Mouse (Mus musculus): ENCODE measurements around the gene Wdr45b. TPM values are rescaled to one million over a fixed set of nuclear protein-coding genes. Genes with fewer than 3 reads are reported as not detected.

Wdr45b gene
- total and polyA plus RNA-seq, 2 experiments: 30.0 to 45.1 TPM

DNA sequence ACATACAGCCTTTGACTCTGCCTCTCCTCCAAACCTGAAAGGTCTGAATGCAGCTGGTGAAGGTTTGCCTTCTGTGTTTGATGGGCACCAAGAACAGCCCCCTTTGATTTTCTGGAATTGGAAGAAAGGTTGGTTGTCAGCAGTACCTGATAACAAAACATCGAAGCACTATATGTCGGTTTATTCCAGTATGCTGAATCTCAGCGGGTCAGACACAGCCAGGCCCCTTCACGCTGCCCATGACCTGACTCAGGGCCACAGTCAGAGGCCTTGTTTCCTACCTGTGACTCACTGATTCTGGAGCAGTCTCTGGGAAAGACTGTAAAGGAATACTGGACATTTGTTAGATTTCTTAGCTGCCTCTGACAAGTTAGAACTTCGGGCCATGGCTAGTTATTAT, 59.5 kb downstream of the Wdr45b start:
- no peak overlapping the region for H3K27ac ChIP-seq (replicated peaks; ENCODE audit: insufficient read depth, low read depth, low read length)
- TF ChIP-seq POLR2A (IDR thresholded peaks at IDR 0.05; ENCODE audit: extremely low read depth, insufficient read depth, low read length) (no peak), CTCF (IDR thresholded peaks at IDR 0.05; ENCODE audit: low read depth, low read length) (no peak)
- H3K27me3 ChIP-seq (ENCODE audit: control insufficient read depth, insufficient read depth, low read length): no peaks in the 10 kb centered on the region
- no peak overlapping the region for H3K9ac ChIP-seq (ENCODE audit: low read depth, low read length)
- no peaks in the 10 kb centered on the region for H3K4me1 ChIP-seq (ENCODE audit: control insufficient read depth, insufficient read depth, low read length)
- 95% methylated on average over 5 of the region's 5 CpGs for WGBS
- no peak overlapping the region for H3K4me3 ChIP-seq (ENCODE audit: insufficient read depth, low read depth, low read length)
- no peak for DNase-seq (ENCODE audit: extremely low read depth, low read depth, low spot score)
- H3K79me2 ChIP-seq (ENCODE audit: control insufficient read depth, insufficient read depth, low read length): no peaks in the 10 kb centered on the region; the same call in 1 of the 2 replicates
- peaks cover 51% of the 10 kb centered on the region for H3K36me3 ChIP-seq (ENCODE audit: control insufficient read depth, insufficient read depth, low read length)

DNA sequence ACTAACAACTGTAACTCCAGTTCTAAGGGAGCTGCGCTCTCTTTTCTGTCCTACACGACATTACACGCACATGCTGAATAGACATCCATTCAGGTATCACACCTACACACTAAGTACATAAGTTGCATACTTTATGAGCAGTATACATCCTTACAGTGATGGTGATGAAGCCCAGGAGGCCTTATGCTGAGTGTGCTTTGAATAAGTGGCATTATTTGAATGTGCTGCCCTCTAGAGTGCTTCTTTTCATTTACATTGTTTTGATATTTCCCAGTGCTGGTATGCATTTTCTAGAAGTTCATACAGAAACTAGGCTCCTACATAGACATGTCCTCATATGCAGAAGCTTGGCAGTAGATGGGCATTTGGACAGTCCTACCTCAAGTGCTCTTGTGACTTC, 64.4 kb downstream of the Wdr45b start:
- TF ChIP-seq CTCF (IDR thresholded peaks at IDR 0.05; ENCODE audit: low read depth, low read length) (no peak), POLR2A (IDR thresholded peaks at IDR 0.05; ENCODE audit: extremely low read depth, insufficient read depth, low read length) (no peak)

DNA sequence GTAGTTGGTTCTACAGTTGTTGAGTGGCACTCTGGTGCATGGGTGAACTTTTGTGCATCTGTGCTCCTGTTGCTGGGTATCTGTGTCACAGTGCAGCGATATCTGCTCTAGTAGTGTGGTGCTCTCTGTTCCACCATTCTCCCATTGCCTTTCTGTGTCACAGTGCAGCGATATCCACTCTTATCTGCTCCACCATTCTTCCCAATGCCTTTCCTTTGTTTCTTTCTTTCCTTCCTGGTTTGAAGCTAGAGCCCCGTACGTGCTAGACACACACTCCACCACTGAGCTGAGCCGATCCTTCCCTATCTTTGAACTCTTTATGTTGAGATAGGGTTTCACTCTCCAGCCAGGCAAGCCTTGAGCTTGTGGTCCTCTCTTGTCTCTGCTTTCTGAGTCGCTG, 71.3 kb downstream of the Wdr45b start:
- Histone ChIP-seq H3K4me1 (ENCODE audit: control insufficient read depth, insufficient read depth, low read length) (peaks cover 9% of the 10 kb centered on the region; the same call in 1 of the 2 replicates), H3K79me2 (ENCODE audit: control insufficient read depth, insufficient read depth, low read length) (peaks cover 14% of the 10 kb centered on the region), H3K9ac (ENCODE audit: low read depth, low read length) (no peak overlapping the region), H3K27ac (replicated peaks; ENCODE audit: insufficient read depth, low read depth, low read length) (no peak overlapping the region), H3K36me3 (ENCODE audit: control insufficient read depth, insufficient read depth, low read length) (peaks cover 12% of the 10 kb centered on the region), H3K27me3 (ENCODE audit: control insufficient read depth, insufficient read depth, low read length) (no peaks in the 10 kb centered on the region), H3K4me3 (ENCODE audit: insufficient read depth, low read depth, low read length) (no peak overlapping the region)
- DNase-seq (ENCODE audit: extremely low read depth, low read depth, low spot score): no peak
- no peak for TF ChIP-seq POLR2A (IDR thresholded peaks at IDR 0.05; ENCODE audit: extremely low read depth, insufficient read depth, low read length)
- no peak for TF ChIP-seq CTCF (IDR thresholded peaks at IDR 0.05; ENCODE audit: low read depth, low read length)
- 84% methylated on average over 6 of the region's 6 CpGs for WGBS

More for the DNA sequence above, 64.4 kb downstream of the Wdr45b start:
- Histone ChIP-seq H3K27me3 (ENCODE audit: control insufficient read depth, insufficient read depth, low read length) (no peaks in the 10 kb centered on the region), H3K27ac (replicated peaks; ENCODE audit: insufficient read depth, low read depth, low read length) (no peak overlapping the region), H3K4me3 (ENCODE audit: insufficient read depth, low read depth, low read length) (no peak overlapping the region), H3K36me3 (ENCODE audit: control insufficient read depth, insufficient read depth, low read length) (peaks cover 47% of the 10 kb centered on the region), H3K4me1 (ENCODE audit: control insufficient read depth, insufficient read depth, low read length) (no peaks in the 10 kb centered on the region), H3K79me2 (ENCODE audit: control insufficient read depth, insufficient read depth, low read length) (no peaks in the 10 kb centered on the region; the same call in 1 of the 2 replicates), H3K9ac (ENCODE audit: low read depth, low read length) (no peak overlapping the region)
- WGBS: 99% methylated on average over 3 of the region's 3 CpGs
- DNase-seq (ENCODE audit: extremely low read depth, low read depth, low spot score): no peak

DNA sequence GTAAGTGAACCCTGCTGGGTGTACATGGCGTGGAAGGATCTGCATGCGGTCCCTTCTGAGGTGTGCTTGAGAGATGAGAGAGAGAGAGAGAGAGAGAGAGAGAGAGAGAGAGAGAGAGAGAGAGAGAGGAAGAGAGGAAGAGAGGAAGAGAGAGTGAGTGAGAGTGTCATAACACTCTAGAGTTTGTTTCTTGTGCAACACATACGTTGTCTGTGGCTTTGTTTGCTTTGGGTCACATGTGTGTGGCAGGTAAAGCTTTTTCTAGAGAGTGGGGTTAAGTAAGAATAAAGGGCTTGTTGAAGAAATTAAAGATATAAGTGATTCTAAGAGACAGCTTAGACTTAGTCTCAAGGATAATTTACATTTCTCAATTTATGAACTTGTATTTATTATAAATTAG, 76.2 kb downstream of the Wdr45b start:
- TF ChIP-seq CTCF (IDR thresholded peaks at IDR 0.05; ENCODE audit: low read depth, low read length) (no peak), POLR2A (IDR thresholded peaks at IDR 0.05; ENCODE audit: extremely low read depth, insufficient read depth, low read length) (no peak)

DNA sequence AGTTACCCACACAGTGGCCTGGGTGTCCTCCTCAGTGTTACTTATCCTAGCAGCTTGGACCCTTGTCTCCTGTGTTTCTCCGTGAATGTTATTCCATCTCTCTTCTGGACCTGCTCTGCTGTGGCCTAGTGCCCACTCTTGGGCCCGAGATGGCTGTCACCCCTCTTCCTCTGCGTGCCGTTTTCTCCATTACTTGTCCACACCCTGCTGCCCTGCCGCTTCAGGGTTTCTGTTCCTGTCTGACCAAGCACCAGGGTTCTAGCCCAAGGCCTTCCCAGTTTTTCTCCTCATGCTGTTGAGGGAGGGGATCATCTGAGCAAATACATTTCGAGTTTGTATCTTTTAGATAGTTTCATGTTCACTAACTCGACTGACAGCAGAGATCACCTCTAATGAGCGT, 76.7 kb downstream of the Wdr45b start:
- H3K36me3 ChIP-seq (ENCODE audit: control insufficient read depth, insufficient read depth, low read length): peaks cover 2% of the 10 kb centered on the region
- peaks cover 7% of the 10 kb centered on the region; the same call in 1 of the 2 replicates for H3K4me1 ChIP-seq (ENCODE audit: control insufficient read depth, insufficient read depth, low read length)
- 86% methylated on average over 8 of the region's 8 CpGs for WGBS
- H3K27me3 ChIP-seq (ENCODE audit: control insufficient read depth, insufficient read depth, low read length): no peaks in the 10 kb centered on the region
- H3K79me2 ChIP-seq (ENCODE audit: control insufficient read depth, insufficient read depth, low read length): peaks cover 37% of the 10 kb centered on the region
- H3K9ac ChIP-seq (ENCODE audit: low read depth, low read length): no peak overlapping the region
- no peak for DNase-seq (ENCODE audit: extremely low read depth, low read depth, low spot score)
- no peak overlapping the region for H3K4me3 ChIP-seq (ENCODE audit: insufficient read depth, low read depth, low read length)
- no peak overlapping the region for H3K27ac ChIP-seq (replicated peaks; ENCODE audit: insufficient read depth, low read depth, low read length)
- no peak for TF ChIP-seq POLR2A (IDR thresholded peaks at IDR 0.05; ENCODE audit: extremely low read depth, insufficient read depth, low read length)
- no peak for TF ChIP-seq CTCF (IDR thresholded peaks at IDR 0.05; ENCODE audit: low read depth, low read length)

More for the DNA sequence above, 76.2 kb downstream of the Wdr45b start:
- Histone ChIP-seq H3K4me3 (ENCODE audit: insufficient read depth, low read depth, low read length) (no peak overlapping the region), H3K9ac (ENCODE audit: low read depth, low read length) (no peak overlapping the region), H3K4me1 (ENCODE audit: control insufficient read depth, insufficient read depth, low read length) (peaks cover 11% of the 10 kb centered on the region; the same call in 1 of the 2 replicates), H3K79me2 (ENCODE audit: control insufficient read depth, insufficient read depth, low read length) (peaks cover 36% of the 10 kb centered on the region), H3K36me3 (ENCODE audit: control insufficient read depth, insufficient read depth, low read length) (peaks cover 2% of the 10 kb centered on the region), H3K27ac (replicated peaks; ENCODE audit: insufficient read depth, low read depth, low read length) (no peak overlapping the region), H3K27me3 (ENCODE audit: control insufficient read depth, insufficient read depth, low read length) (no peaks in the 10 kb centered on the region)
- WGBS: 67% methylated on average over 3 of the region's 3 CpGs
- no peak for DNase-seq (ENCODE audit: extremely low read depth, low read depth, low spot score)

Other genes with a start within 250 kb of the Wdr45b start
- gene Tex19.2, start 235.8 kb downstream of the Wdr45b start, total RNA-seq (2014; rRNA removed): not detected in 2 replicates
- gene Tex19.2, start 235.8 kb downstream of the Wdr45b start, polyA plus RNA-seq (2012; rRNA removed): not detected in 2 replicates
- not detected in 2 replicates for gene Tex19.1, start 208.3 kb downstream of the Wdr45b start, total RNA-seq (2014; rRNA removed)
- gene Tex19.1, start 208.3 kb downstream of the Wdr45b start, polyA plus RNA-seq (2012; rRNA removed): not detected in 2 replicates
- not detected in 2 replicates for gene Uts2r, start 194.2 kb downstream of the Wdr45b start, total RNA-seq (2014; rRNA removed)
- not detected in 2 replicates for gene Uts2r, start 194.2 kb downstream of the Wdr45b start, polyA plus RNA-seq (2012; rRNA removed)
- 6.1 and 7.5 TPM in 2 replicates for gene Hexdc, start 150.0 kb downstream of the Wdr45b start, total RNA-seq (2014; rRNA removed)
- gene Hexdc, start 150.0 kb downstream of the Wdr45b start, polyA plus RNA-seq (2012; rRNA removed): 7.4 and 11.6 TPM in 2 replicates
- 5.4 and 7.9 TPM in 2 replicates for gene Ogfod3, start 149.7 kb downstream of the Wdr45b start, total RNA-seq (2014; rRNA removed)
- gene Ogfod3, start 149.7 kb downstream of the Wdr45b start, polyA plus RNA-seq (2012; rRNA removed): 8.2 and 8.6 TPM in 2 replicates
- gene Cybc1, start 125.1 kb downstream of the Wdr45b start, total RNA-seq (2014; rRNA removed): 8.0 TPM in 2 replicates
- gene Cybc1, start 125.1 kb downstream of the Wdr45b start, polyA plus RNA-seq (2012; rRNA removed): 8.2 and 10.9 TPM in 2 replicates
- gene Narf, start 117.2 kb downstream of the Wdr45b start, total RNA-seq (2014; rRNA removed): 39.8 and 44.3 TPM in 2 replicates
- 39.5 and 45.3 TPM in 2 replicates for gene Narf, start 117.2 kb downstream of the Wdr45b start, polyA plus RNA-seq (2012; rRNA removed)
- gene Foxk2, start 94.5 kb downstream of the Wdr45b start, total RNA-seq (2014; rRNA removed): 4.3 and 6.4 TPM in 2 replicates
- gene Foxk2, start 94.5 kb downstream of the Wdr45b start, polyA plus RNA-seq (2012; rRNA removed): 12.2 and 17.5 TPM in 2 replicates
- gene Rab40b, start 33.8 kb upstream of the Wdr45b start, total RNA-seq (2014; rRNA removed): 0.67 and 0.74 TPM in 2 replicates
- gene Rab40b, start 33.8 kb upstream of the Wdr45b start, polyA plus RNA-seq (2012; rRNA removed): 0.57 and 0.87 TPM in 2 replicates
- gene Fn3krp, start 67.0 kb upstream of the Wdr45b start, total RNA-seq (2014; rRNA removed): 10.4 and 12.7 TPM in 2 replicates
- 5.5 and 7.6 TPM in 2 replicates for gene Fn3krp, start 67.0 kb upstream of the Wdr45b start, polyA plus RNA-seq (2012; rRNA removed)
- gene Fn3k, start 80.5 kb upstream of the Wdr45b start, total RNA-seq (2014; rRNA removed): 12.0 and 13.4 TPM in 2 replicates
- gene Fn3k, start 80.5 kb upstream of the Wdr45b start, polyA plus RNA-seq (2012; rRNA removed): 17.1 and 18.5 TPM in 2 replicates
- 23.5 and 27.6 TPM in 2 replicates for gene Tbcd, start 97.5 kb upstream of the Wdr45b start, total RNA-seq (2014; rRNA removed)
- 31.8 and 33.4 TPM in 2 replicates for gene Tbcd, start 97.5 kb upstream of the Wdr45b start, polyA plus RNA-seq (2012; rRNA removed)
- 1.0 and 2.8 TPM in 2 replicates for gene Zfp750, start 164.9 kb upstream of the Wdr45b start, total RNA-seq (2014; rRNA removed)
- gene Zfp750, start 164.9 kb upstream of the Wdr45b start, polyA plus RNA-seq (2012; rRNA removed): 2.7 and 3.5 TPM in 2 replicates

All from liver, adult 2 months (tissue).